Mouse (Mus musculus) Muller cell, postnatal 12 days (primary cell): ENCODE results near the gene Lipm.

Experiments used
- DNase-seq: peaks from one replicate; pipeline ENCODE4 v3.0.0-alpha.2; 2015; ENCODE audit errors: inconsistent ontology term

The Lipm gene

DNA sequence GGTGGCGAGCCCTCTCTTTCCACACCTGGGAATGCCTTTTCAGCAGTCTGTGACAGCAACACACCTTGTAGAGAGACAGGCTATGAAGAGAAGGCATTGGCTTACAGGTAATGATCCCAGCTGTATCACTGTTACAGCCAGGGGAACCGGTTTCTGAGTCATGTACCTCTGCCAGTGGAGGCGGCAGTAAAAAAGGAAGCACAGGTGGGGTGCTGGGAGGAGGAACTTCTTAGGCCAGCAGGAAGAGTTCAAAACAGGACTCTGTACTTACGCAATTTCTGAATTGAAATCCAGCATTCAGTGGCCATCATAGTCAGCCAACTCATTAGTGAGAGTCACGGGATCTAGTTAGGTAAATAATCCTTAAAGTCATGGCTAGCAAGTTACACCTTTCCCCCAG is 65.2 kb downstream of the Lipm start, which contains the start of gene Ankrd22:
Ankrd22 (minus strand) TSS at position 163 of the 400 bp plus-strand sequence.
- no peak for DNase-seq

DNA sequence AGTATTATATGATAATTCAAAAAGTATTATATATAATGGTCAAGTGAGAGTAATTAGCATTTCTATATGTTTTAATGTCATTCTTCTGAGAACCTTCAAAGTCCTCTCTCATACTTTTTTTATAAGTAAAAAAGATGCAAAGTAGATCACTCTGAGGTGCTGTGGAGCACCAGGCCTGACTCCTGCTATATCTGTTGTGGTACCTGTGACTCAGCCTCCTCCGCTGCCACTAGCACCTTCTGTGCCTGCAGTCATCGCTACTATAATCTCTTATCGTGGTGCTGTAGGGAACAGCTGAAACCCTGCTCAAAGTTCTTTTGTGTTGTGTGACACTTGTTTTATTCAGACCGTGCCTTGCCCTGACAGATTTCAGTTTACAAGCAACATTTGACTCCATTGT is 65.7 kb downstream of the Lipm start:
- DNase-seq: no peak

- DNase-seq: no peak
Measured at GRCm38 (mm10) chr19:34167896-34168661, 67.3 kb downstream of the Lipm start.

DNA sequence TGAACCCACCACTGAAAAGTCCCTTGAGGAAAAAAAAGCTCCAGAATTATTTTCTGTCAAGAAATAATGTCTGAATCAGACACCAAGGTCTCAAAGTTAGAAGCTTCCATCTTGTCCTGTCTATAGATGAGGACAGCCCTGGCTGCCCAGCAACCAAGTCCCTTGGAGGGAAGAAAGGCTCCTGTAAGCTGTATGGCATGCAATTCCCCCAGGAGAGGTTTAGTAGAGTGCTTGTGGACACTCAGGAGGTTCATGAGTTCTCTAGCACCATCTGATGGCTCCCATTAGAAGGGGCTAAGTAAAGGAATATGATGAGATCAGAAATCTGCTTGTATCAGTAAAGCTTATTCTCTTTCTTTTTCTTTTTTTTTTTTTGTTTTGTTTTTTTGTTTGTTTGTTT is 68.4 kb downstream of the Lipm start:
- DNase-seq: no peak

DNA sequence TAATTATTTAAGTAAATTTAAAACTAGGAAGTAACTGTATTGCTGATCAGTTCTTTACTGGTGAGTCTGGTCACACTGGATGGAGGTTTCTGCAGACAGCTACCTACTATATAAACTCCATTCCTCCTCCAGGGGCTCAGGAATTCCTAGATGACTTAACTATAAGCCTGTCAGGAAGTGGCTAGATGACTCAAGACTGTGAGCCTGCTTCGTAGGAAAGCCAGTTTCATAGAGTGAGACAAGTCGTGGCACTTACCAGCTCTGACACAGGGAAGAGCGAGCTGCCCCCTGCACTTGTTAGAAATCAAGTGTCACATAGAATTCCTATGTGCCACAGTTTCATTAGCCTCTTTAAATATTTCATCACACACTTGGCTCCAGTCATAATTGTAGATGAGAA is 70.4 kb downstream of the Lipm start:
- no peak for DNase-seq
